13 mouse cellular contexts compared by ENCODE assay signal in the genomic region with DNA sequence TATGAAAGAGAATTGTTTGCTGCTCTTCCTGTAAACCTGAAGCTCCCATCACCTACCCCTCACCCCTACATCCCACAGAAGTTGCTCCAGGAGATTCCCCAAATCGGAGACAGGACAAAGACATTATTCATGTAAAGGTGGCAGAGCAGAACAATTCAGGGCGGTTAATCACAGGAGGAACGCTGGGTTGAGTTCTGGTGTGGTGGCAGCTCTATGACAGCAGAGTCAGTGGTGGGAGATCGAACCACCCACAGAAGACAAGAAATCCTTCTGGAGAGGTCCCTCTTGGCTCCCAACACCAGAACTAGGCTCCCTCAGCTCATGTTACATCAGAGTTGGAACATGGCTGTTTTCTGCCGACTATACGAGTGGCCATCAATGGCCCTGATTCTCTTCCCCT. TPM values are rescaled to one million over a fixed set of nuclear protein-coding genes. Genes with fewer than 3 reads are reported as not detected.
DNase-seq lines count a peak whose midpoint lies in the region; ATAC-seq and TF ChIP-seq lines count a peak whose summit lies in the region.
"Had no signal": no experiment of that assay in that cellular context is flagged by ENCODE, and none has a peak within 500 bp of the region (broad histone marks: within the 10 kb centered on the region; RNA-seq: fewer than 3 reads in every experiment).

No protein-coding gene starts in this region.

- 33% methylated on average over 6 of the region's 6 CpGs for WGBS in kidney, postnatal 0 days
- WGBS in embryonic facial prominence, embryonic 11.5 days = 42% methylated on average over 6 of the region's 6 CpGs
- WGBS in hindbrain, embryonic 11.5 days = 36% methylated on average over 6 of the region's 6 CpGs
- WGBS in midbrain, embryonic 15.5 days = 32% methylated on average over 6 of the region's 6 CpGs

- intact Hi-C loops in heart, postnatal 25 days (cut with DNase I) = no loop called here

- H3K27me3 ChIP-seq in kidney, postnatal 0 days (ENCODE audit: insufficient read depth, low read length) = no peaks in the 10 kb centered on the region
- H3K27me3 ChIP-seq in embryonic facial prominence, embryonic 11.5 days (ENCODE audit: control insufficient read depth, insufficient read depth, low read length) = no peaks in the 10 kb centered on the region
- H3K27me3 ChIP-seq in hindbrain, embryonic 11.5 days (ENCODE audit: control insufficient read depth, insufficient read depth, low read length) = no peaks in the 10 kb centered on the region
- H3K27me3 ChIP-seq in midbrain, embryonic 15.5 days (replicated peaks) = no peaks in the 10 kb centered on the region
- H3K27me3 ChIP-seq: heart, embryonic 12.5 days had no signal

- H3K4me1 ChIP-seq in kidney, postnatal 0 days (replicated peaks; ENCODE audit: insufficient read depth, low read length) = 0 out of 2 replicates have a peak, but pooled peaks cover 6% of the 10 kb centered on the region
- no peaks in the 10 kb centered on the region for H3K4me1 ChIP-seq in embryonic facial prominence, embryonic 11.5 days (ENCODE audit: control insufficient read depth, insufficient read depth, low read length)
- H3K4me1 ChIP-seq in hindbrain, embryonic 11.5 days (replicated peaks; ENCODE audit: control insufficient read depth, insufficient read depth, low read length) = no peaks in the 10 kb centered on the region; the same call in 1 of the 2 replicates
- H3K4me1 ChIP-seq in midbrain, embryonic 15.5 days = peaks cover 7% of the 10 kb centered on the region; the same call in 1 of the 2 replicates

- no peak for ATAC-seq in kidney, postnatal 0 days (replicated peaks; ENCODE audit: low FRiP score, low read depth)
- ATAC-seq in embryonic facial prominence, embryonic 11.5 days (replicated peaks; ENCODE audit: insufficient number of reproducible peaks, low FRiP score, low TSS enrichment, low read depth) = 0 out of 2 replicates have a peak, but pooled peaks have one; percentile 7
- peak; percentile 17 for ATAC-seq in hindbrain, embryonic 11.5 days (ENCODE audit: low FRiP score)
- peak; percentile 14; the same call in 1 of the 2 replicates for ATAC-seq in midbrain, embryonic 15.5 days (replicated peaks)
- no peak for ATAC-seq in frontal cortex, adult (ENCODE audit: low TSS enrichment)
- ATAC-seq: inflammation-experienced regulatory T-cells, adult 6 months had no signal

- H3K4me2 ChIP-seq in kidney, postnatal 0 days (ENCODE audit: low read length) = peak overlapping the region; percentile 23; the same call in 1 of the 2 replicates
- H3K4me2 ChIP-seq in embryonic facial prominence, embryonic 11.5 days (ENCODE audit: low read depth, low read length) = no peak overlapping the region; the same call in 1 of the 2 replicates
- H3K4me2 ChIP-seq in hindbrain, embryonic 11.5 days (replicated peaks; ENCODE audit: low read depth, low read length) = peak overlapping the region; percentile 14; the same call in 1 of the 2 replicates
- no peak overlapping the region for H3K4me2 ChIP-seq in midbrain, embryonic 15.5 days

- H3K27ac ChIP-seq in kidney, postnatal 0 days = 0 out of 2 replicates have a peak overlapping the region, but pooled peaks have one; percentile 9
- H3K27ac ChIP-seq in embryonic facial prominence, embryonic 11.5 days (replicated peaks; ENCODE audit: low read depth, low read length) = no peak overlapping the region
- H3K27ac ChIP-seq in hindbrain, embryonic 11.5 days (ENCODE audit: low read depth, low read length) = peak overlapping the region; percentile 88
- peak overlapping the region; percentile 54 for H3K27ac ChIP-seq in midbrain, embryonic 15.5 days

- H3K36me3 ChIP-seq in kidney, postnatal 0 days (ENCODE audit: insufficient read depth, low read length) = no peaks in the 10 kb centered on the region
- no peaks in the 10 kb centered on the region for H3K36me3 ChIP-seq in embryonic facial prominence, embryonic 11.5 days (replicated peaks; ENCODE audit: control insufficient read depth, insufficient read depth, low read depth, low read length)
- H3K36me3 ChIP-seq in hindbrain, embryonic 11.5 days (ENCODE audit: control insufficient read depth, insufficient read depth, low read length) = no peaks in the 10 kb centered on the region
- H3K36me3 ChIP-seq in midbrain, embryonic 15.5 days (replicated peaks) = no peaks in the 10 kb centered on the region
- H3K36me3 ChIP-seq: heart, embryonic 12.5 days had no signal

- no peak for TF ChIP-seq CTCF in kidney, postnatal 0 days (IDR thresholded peaks at IDR 0.05; ENCODE audit: low read depth)

- peak; percentile 9 for DNase-seq in kidney, postnatal 0 days (ENCODE audit: low spot score)
- DNase-seq in kidney, postnatal 14 days = no peak
- peak; percentile 5 for DNase-seq in embryonic facial prominence, embryonic 11.5 days (ENCODE audit: low spot score)
- DNase-seq in hindbrain, embryonic 11.5 days (ENCODE audit: low spot score) = no peak
- DNase-seq in heart, postnatal 25 days (ENCODE audit: low spot score) = no peak
- DNase-seq in adrenal gland, postnatal 14 days = no peak
- DNase-seq: adrenal gland, adult 8-10 months; lung, adult 2 months had no signal

- H3K9me3 ChIP-seq in kidney, postnatal 0 days (replicated peaks; ENCODE audit: low read length) = no peaks in the 10 kb centered on the region
- no peaks in the 10 kb centered on the region for H3K9me3 ChIP-seq in embryonic facial prominence, embryonic 11.5 days (replicated peaks; ENCODE audit: control insufficient read depth, low read length)
- H3K9me3 ChIP-seq in hindbrain, embryonic 11.5 days (ENCODE audit: control insufficient read depth, low read length) = no peaks in the 10 kb centered on the region
- H3K9me3 ChIP-seq in midbrain, embryonic 15.5 days = no peaks in the 10 kb centered on the region
- H3K9me3 ChIP-seq: heart, embryonic 12.5 days had no signal

- H3K4me3 ChIP-seq in kidney, postnatal 0 days (replicated peaks; ENCODE audit: low read depth, low read length) = no peak overlapping the region
- H3K4me3 ChIP-seq in embryonic facial prominence, embryonic 11.5 days (ENCODE audit: low read depth, low read length) = no peak overlapping the region
- no peak overlapping the region for H3K4me3 ChIP-seq in hindbrain, embryonic 11.5 days (ENCODE audit: low read depth, low read length)
- no peak overlapping the region for H3K4me3 ChIP-seq in midbrain, embryonic 15.5 days
- H3K4me3 ChIP-seq: heart, embryonic 12.5 days had no signal

- H3K9ac ChIP-seq in kidney, postnatal 0 days (ENCODE audit: low read depth, low read length) = no peak overlapping the region
- H3K9ac ChIP-seq in embryonic facial prominence, embryonic 11.5 days (replicated peaks; ENCODE audit: low read length) = no peak overlapping the region
- peak overlapping the region; percentile 33; the same call in 1 of the 2 replicates for H3K9ac ChIP-seq in hindbrain, embryonic 11.5 days (ENCODE audit: low read depth, low read length)
- H3K9ac ChIP-seq in midbrain, embryonic 15.5 days = no peak overlapping the region
- H3K9ac ChIP-seq: heart, embryonic 12.5 days had no signal

RNA-seq across cellular contexts. Expression of a gene that starts 27.2 kb away (rescaled TPM):
- polyA plus RNA-seq in kidney, postnatal 0 days (2015; fragmentation: Nextera tagmentation; extraction: Ambion mirVana) = 0.11 and 0.15 TPM in 2 replicates
- polyA plus RNA-seq in embryonic facial prominence, embryonic 11.5 days (2014; fragmentation: Nextera tagmentation; extraction: Ambion mirVana) = 4.5 and 5.2 TPM in 2 replicates
- polyA plus RNA-seq in hindbrain, embryonic 11.5 days (2014; fragmentation: Nextera tagmentation; extraction: Ambion mirVana) = 25.5 and 35.7 TPM in 2 replicates
- 25.8 and 29.1 TPM in 2 replicates for polyA plus RNA-seq in midbrain, embryonic 15.5 days (2015; fragmentation: Nextera tagmentation; extraction: Ambion mirVana)
- total RNA-seq in heart, postnatal 25 days (2021) = 100 to 1,000 TPM in 1 of 2 experiments, 10 to 100 TPM in 1; 93.5 to 103 TPM
- total RNA-seq in adrenal gland, postnatal 14 days (2021) = 2.2 and 3.7 TPM in 2 replicates
- total RNA-seq: megakaryocyte, adult 5-6 weeks had no signal

Comparison
In these comparisons a context has a peak if more than half of its experiments do, and no peak if none do; other contexts are left out.
1. DNase-seq: peak in kidney, postnatal 0 days (single experiment) and embryonic facial prominence, embryonic 11.5 days (single experiment); none in kidney, postnatal 14 days (single experiment), hindbrain, embryonic 11.5 days (single experiment), heart, postnatal 25 days (single experiment) and adrenal gland, postnatal 14 days (single experiment).
2. ATAC-seq: peak in embryonic facial prominence, embryonic 11.5 days (single experiment), hindbrain, embryonic 11.5 days (single experiment) and midbrain, embryonic 15.5 days (single experiment); none in kidney, postnatal 0 days (single experiment) and frontal cortex, adult (single experiment).
3. H3K4me2 ChIP-seq: peak in kidney, postnatal 0 days (single experiment) and hindbrain, embryonic 11.5 days (single experiment); none in embryonic facial prominence, embryonic 11.5 days (single experiment) and midbrain, embryonic 15.5 days (single experiment).